Mouse (Mus musculus) thymus, postnatal 0 days (tissue): ENCODE results near the gene Rsl24d1. TPM values are rescaled to one million over a fixed set of nuclear protein-coding genes. Genes with fewer than 3 reads are reported as not detected.
A peak's percentile ranks its signal among the peaks of the same experiment; 100 is the strongest.
"Not testable (repeated sequence)": the region's sequence is repeated elsewhere in the genome, so short reads cannot be mapped to it uniquely, and the experiment has no call there.

Experiments
- DNase-seq: peaks from one replicate; pipeline ENCODE4 v3.0.0-alpha.2; 2015; ENCODE audit warnings: low spot score
- polyA plus RNA-seq: library from polyadenylated mRNA; unstranded; fragments of >200 nt; fragmentation: Nextera tagmentation; extraction: Ambion mirVana; gene quantifications from 2 replicates; pipeline ENCODE4 v1.2.1, GENCODE M21; 2015

Rsl24d1 gene
- 159 and 161 TPM in 2 replicates for polyA plus RNA-seq

GRCm38 (mm10) chr9:73112919-73113906 is at the start of gene Rsl24d1:
TSS of gene Rsl24d1 (plus strand) at chr9:73113426.
- DNase-seq, result peak; percentile 90

GRCm38 (mm10) chr9:73063621-73064290 is 49.5 kb upstream of the Rsl24d1 start:
- DNase-seq, result no peak

GRCm38 (mm10) chr9:73067086-73067485 is 46.1 kb upstream of the Rsl24d1 start:
- DNase-seq, result no peak

GRCm38 (mm10) chr9:73068230-73068679 is 45.0 kb upstream of the Rsl24d1 start:
- no peak for DNase-seq

- DNase-seq, result no peak
Measured at GRCm38 (mm10) chr9:73068688-73069087, 44.5 kb upstream of the Rsl24d1 start.

- DNase-seq, result no peak
Measured at GRCm38 (mm10) chr9:73070971-73071659, 42.1 kb upstream of the Rsl24d1 start.

GRCm38 (mm10) chr9:73072426-73072825 is 40.8 kb upstream of the Rsl24d1 start:
- DNase-seq, result peak; percentile 32

GRCm38 (mm10) chr9:73073169-73073568 is 40.1 kb upstream of the Rsl24d1 start:
- peak; percentile 78 for DNase-seq

- not testable (repeated sequence) for DNase-seq
Measured at GRCm38 (mm10) chr9:73079349-73079748, 33.9 kb upstream of the Rsl24d1 start.

GRCm38 (mm10) chr9:73079801-73080325 is 33.4 kb upstream of the Rsl24d1 start:
- DNase-seq, result peak; percentile 58

GRCm38 (mm10) chr9:73082291-73083000 is 30.8 kb upstream of the Rsl24d1 start:
- DNase-seq, result no peak

GRCm38 (mm10) chr9:73083956-73084355 is 29.3 kb upstream of the Rsl24d1 start:
- no peak for DNase-seq

- DNase-seq, result no peak
Measured at GRCm38 (mm10) chr9:73085845-73086244, 27.4 kb upstream of the Rsl24d1 start.

GRCm38 (mm10) chr9:73087121-73087520 is 26.1 kb upstream of the Rsl24d1 start:
- peak; percentile 64 for DNase-seq

- DNase-seq, result peak; percentile 56
Measured at GRCm38 (mm10) chr9:73087581-73087980, 25.6 kb upstream of the Rsl24d1 start.

GRCm38 (mm10) chr9:73089222-73089920 is 23.9 kb upstream of the Rsl24d1 start:
- DNase-seq, result peak; percentile 85

GRCm38 (mm10) chr9:73090121-73090520 is 23.1 kb upstream of the Rsl24d1 start:
- no peak for DNase-seq

- DNase-seq, result peak; percentile 74
Measured at GRCm38 (mm10) chr9:73091747-73092146, 21.5 kb upstream of the Rsl24d1 start.

GRCm38 (mm10) chr9:73094580-73094979 is 18.6 kb upstream of the Rsl24d1 start:
- no peak for DNase-seq

- no peak for DNase-seq
Measured at GRCm38 (mm10) chr9:73097898-73098297, 15.3 kb upstream of the Rsl24d1 start.
